Mouse (Mus musculus): ENCODE measurements at regions not wholly inside any gene's neighbourhood (a gene's known extent, or its start where the extent isn't known, plus 50 kb on each side); places are given as distances from the start of the nearest gene placed in this dataset.

GRCm38 (mm10) chr11:113178375-113178774 is 396.4 kb downstream of the Sox9 start:
- no peak for DNase-seq (ENCODE audit: low read depth)

- no peak for DNase-seq (ENCODE audit: low read depth)
Measured at GRCm38 (mm10) chr11:113180008-113180407, 398.0 kb downstream of the Sox9 start.

- no peak for DNase-seq (ENCODE audit: low read depth)
Measured at GRCm38 (mm10) chr11:113182083-113182861, 400.2 kb downstream of the Sox9 start.

- no peak for DNase-seq (ENCODE audit: low read depth)
Measured at GRCm38 (mm10) chr11:113183556-113183955, 401.5 kb downstream of the Sox9 start.

- DNase-seq (ENCODE audit: low read depth), result no peak
Measured at GRCm38 (mm10) chr11:113184095-113184494, 402.1 kb downstream of the Sox9 start.

GRCm38 (mm10) chr11:113187407-113187806 is 405.4 kb downstream of the Sox9 start:
- DNase-seq (ENCODE audit: low read depth), result no peak

GRCm38 (mm10) chr11:113188263-113188920 is 406.4 kb downstream of the Sox9 start:
- DNase-seq (ENCODE audit: low read depth), result no peak

GRCm38 (mm10) chr11:113190006-113190405 is 408.0 kb downstream of the Sox9 start:
- DNase-seq (ENCODE audit: low read depth), result no peak

GRCm38 (mm10) chr11:113190520-113190919 is 408.5 kb downstream of the Sox9 start:
- no peak for DNase-seq (ENCODE audit: low read depth)

- no peak for DNase-seq (ENCODE audit: low read depth)
Measured at GRCm38 (mm10) chr11:113191006-113191405, 409.0 kb downstream of the Sox9 start.

GRCm38 (mm10) chr11:113192086-113192856 is 410.2 kb downstream of the Sox9 start:
- no peak for DNase-seq (ENCODE audit: low read depth)

GRCm38 (mm10) chr11:113194144-113194827 is 412.3 kb downstream of the Sox9 start:
- DNase-seq (ENCODE audit: low read depth), result no peak
